Mouse (Mus musculus) urinary bladder, postnatal 25 days (tissue): ENCODE results near the gene 5730455P16Rik.
"Not testable (repeated sequence)": the region's sequence is repeated elsewhere in the genome, so short reads cannot be mapped to it uniquely, and the experiment has no call there.

Experiments
- DNase-seq: peaks from one replicate; pipeline ENCODE4 v3.0.0; 2022; ENCODE audit warnings: low spot score

The 5730455P16Rik gene

GRCm38 (mm10) chr11:80379184-80379583 is 1.4 kb upstream of the 5730455P16Rik start:
- not testable (repeated sequence) for DNase-seq

- not testable (repeated sequence) for DNase-seq
Observed at GRCm38 (mm10) chr11:80378452-80379068, 726 bp upstream of the 5730455P16Rik start.

- no peak for DNase-seq
Observed at GRCm38 (mm10) chr11:80376651-80377050, 1.2 kb downstream of the 5730455P16Rik start.

- DNase-seq, result no peak
Observed at GRCm38 (mm10) chr11:80368949-80369348, 8.9 kb downstream of the 5730455P16Rik start.

GRCm38 (mm10) chr11:80354832-80355231 is 23.0 kb downstream of the 5730455P16Rik start:
- no peak for DNase-seq

GRCm38 (mm10) chr11:80351832-80352430 is 25.9 kb downstream of the 5730455P16Rik start:
- DNase-seq, result peak; percentile 84

- no peak for DNase-seq
Observed at GRCm38 (mm10) chr11:80342482-80342881, 35.4 kb downstream of the 5730455P16Rik start.

GRCm38 (mm10) chr11:80336351-80336730 is 41.5 kb downstream of the 5730455P16Rik start:
- DNase-seq, result no peak

GRCm38 (mm10) chr11:80335609-80336350 is 42.1 kb downstream of the 5730455P16Rik start:
- DNase-seq, result no peak

GRCm38 (mm10) chr11:80332709-80333400 is 45.0 kb downstream of the 5730455P16Rik start:
- no peak for DNase-seq

GRCm38 (mm10) chr11:80324636-80325035 is 53.2 kb downstream of the 5730455P16Rik start:
- no peak for DNase-seq

- no peak for DNase-seq
Observed at GRCm38 (mm10) chr11:80323255-80323654, 54.6 kb downstream of the 5730455P16Rik start.

GRCm38 (mm10) chr11:80315743-80316639 is 61.8 kb downstream of the 5730455P16Rik start:
- DNase-seq, result no peak

GRCm38 (mm10) chr11:80313944-80314343 is 63.9 kb downstream of the 5730455P16Rik start:
- DNase-seq, result no peak

- no peak for DNase-seq
Observed at GRCm38 (mm10) chr11:80313462-80313861, 64.4 kb downstream of the 5730455P16Rik start.

GRCm38 (mm10) chr11:80312565-80312964 is 65.3 kb downstream of the 5730455P16Rik start:
- no peak for DNase-seq

- DNase-seq, result no peak
Observed at GRCm38 (mm10) chr11:80312049-80312448, 65.8 kb downstream of the 5730455P16Rik start.

GRCm38 (mm10) chr11:80311271-80311670 is 66.6 kb downstream of the 5730455P16Rik start:
- no peak for DNase-seq
